Mouse (Mus musculus) hindbrain, postnatal 0 days (tissue): ENCODE results near the gene Phykpl. TPM values are rescaled to one million over a fixed set of nuclear protein-coding genes. Genes with fewer than 3 reads are reported as not detected.
A peak's percentile ranks its signal among the peaks of the same experiment; 100 is the strongest.
"Not testable (repeated sequence)": the region's sequence is repeated elsewhere in the genome, so short reads cannot be mapped to it uniquely, and the experiment has no call there.

ENCODE experiments used
- ATAC-seq: fragments of 200-750 bp; cut with Nextera tagmentation; 2 replicates; pipeline ENCODE4 v1.8.0; 2017; ENCODE audit warnings: mild to moderate bottlenecking, moderate TSS enrichment, moderate library complexity
- DNase-seq: peaks from one replicate; pipeline ENCODE4 v3.0.0-alpha.2; 2015; ENCODE audit warnings: low spot score
- H3K27ac ChIP-seq: fragments of 300-500 bp; sonication (generic); 2 replicates; pipeline ENCODE4 v1.5.1; 2014; ENCODE audit warnings: mild to moderate bottlenecking
- H3K27me3 ChIP-seq: fragments of 300-500 bp; sonication (generic); 2 replicates; pipeline ENCODE4 v1.6.1; 2014; ENCODE audit warnings: low read length, mixed read lengths; ENCODE audit not compliant: insufficient read depth
- H3K36me3 ChIP-seq: fragments of 300-500 bp; sonication (generic); 2 replicates; pipeline ENCODE4 v1.6.1; 2014; ENCODE audit warnings: low read length, mixed read lengths; ENCODE audit not compliant: insufficient read depth
- H3K4me1 ChIP-seq: fragments of 300-500 bp; sonication (generic); 2 replicates; pipeline ENCODE4 v1.6.1; 2014; ENCODE audit warnings: antibody characterized with exemption, low read length, mixed read lengths; ENCODE audit not compliant: insufficient read depth
- H3K4me2 ChIP-seq: fragments of 300-500 bp; sonication (generic); 2 replicates; pipeline ENCODE4 v1.6.1; 2014; ENCODE audit warnings: low read depth, mild to moderate bottlenecking, low read length, moderate library complexity, mixed read lengths
- H3K4me3 ChIP-seq: fragments of 300-500 bp; sonication (generic); 2 replicates; pipeline ENCODE4 v1.5.1; 2014; ENCODE audit warnings: low read length
- H3K9ac ChIP-seq: fragments of 300-500 bp; sonication (generic); replicated peaks from 2 replicates; pipeline ENCODE4 v1.6.1; 2014; ENCODE audit warnings: mild to moderate bottlenecking, low read length, moderate library complexity, mixed read lengths
- H3K9me3 ChIP-seq: fragments of 300-500 bp; sonication (generic); 2 replicates; pipeline ENCODE4 v1.6.1; 2016; ENCODE audit warnings: low read length, mixed read lengths
- CTCF ChIP-seq: IDR thresholded peaks from 2 replicates; pipeline ENCODE4 v1.5.1; 2016; ENCODE audit warnings: antibody characterized with exemption, control low read depth, low read depth
- WGBS: fragments of 180-500 bp; shearing (Covaris S2); extraction: QIAGEN DNeasy Blood & Tissue Kit; methylation state at CpG from one replicate; pipeline ENCODE4 v1.1.7; 2014; 5-methylcytosine and 5-hydroxymethylcytosine counted together
- polyA plus RNA-seq: library from polyadenylated mRNA; unstranded; fragments of >200 nt; fragmentation: Nextera tagmentation; extraction: Ambion mirVana; gene quantifications from 2 replicates; pipeline ENCODE4 v1.2.1, GENCODE M21; 2015
- total RNA-seq: library from RNA; depleted of rRNA; stranded (reverse); fragments of >200 nt; gene quantifications from 2 replicates; pipeline ENCODE4 v1.2.3, GENCODE M21; 2014

The Phykpl gene
- total and polyA plus RNA-seq, 2 experiments from 2014 or later, result 5.3 to 7.9 TPM

DNA sequence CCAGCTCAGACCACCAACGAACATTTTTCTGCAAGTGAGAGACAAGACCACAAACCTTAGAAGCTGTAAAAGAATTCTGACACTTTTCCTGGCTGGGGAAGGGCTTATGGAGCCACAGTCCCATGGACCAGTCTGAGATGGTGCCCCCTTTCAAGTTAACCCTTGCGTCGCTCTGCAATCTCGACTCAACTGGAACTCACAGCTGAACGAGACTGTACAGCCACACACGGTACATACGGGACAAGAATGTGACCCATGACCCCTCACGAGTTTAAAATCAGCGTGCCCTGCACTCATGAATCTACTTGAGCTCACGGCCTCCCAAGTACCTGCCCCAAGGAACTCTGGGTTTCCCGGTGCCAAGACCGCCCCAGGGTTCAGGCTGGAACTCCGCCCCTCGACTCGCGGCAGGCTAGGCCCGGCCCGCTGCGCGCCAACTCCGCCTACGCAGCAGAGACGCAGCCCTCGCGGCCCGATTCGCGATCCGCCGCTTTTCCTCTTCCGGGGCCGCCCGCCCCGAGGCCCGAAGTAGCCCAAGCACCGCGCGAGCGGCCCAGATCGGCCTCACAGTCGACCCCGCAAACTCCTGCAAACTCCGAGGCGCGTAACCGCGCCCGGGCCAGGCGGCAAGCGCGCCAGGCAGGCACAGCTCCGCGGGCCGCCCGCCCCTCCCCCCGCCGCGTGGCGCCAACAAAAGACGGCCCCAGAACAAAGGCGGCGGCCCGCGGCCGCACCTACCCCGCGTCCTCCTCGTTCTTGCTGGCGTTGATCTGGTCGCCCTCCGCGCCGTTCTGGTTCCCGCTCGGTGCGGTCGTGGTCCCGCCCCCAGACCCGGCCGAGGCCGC is 21.3 kb downstream of the Phykpl start:
- WGBS, result under 1% methylated on average over 71 of the region's 81 CpGs
- Histone ChIP-seq H3K27me3 (no peaks in the 10 kb centered on the region), H3K4me1 (no peaks in the 10 kb centered on the region), H3K4me3 (peak overlapping the region; percentile 99), H3K9me3 (no peaks in the 10 kb centered on the region), H3K27ac (peak overlapping the region; percentile 96), H3K9ac (peak overlapping the region; percentile 96), H3K4me2 (peak overlapping the region; percentile 82), H3K36me3 (peaks cover 37% of the 10 kb centered on the region)
- ATAC-seq (peak; percentile 47), DNase-seq (peak; percentile 87)
- TF ChIP-seq CTCF, result no peak

DNA sequence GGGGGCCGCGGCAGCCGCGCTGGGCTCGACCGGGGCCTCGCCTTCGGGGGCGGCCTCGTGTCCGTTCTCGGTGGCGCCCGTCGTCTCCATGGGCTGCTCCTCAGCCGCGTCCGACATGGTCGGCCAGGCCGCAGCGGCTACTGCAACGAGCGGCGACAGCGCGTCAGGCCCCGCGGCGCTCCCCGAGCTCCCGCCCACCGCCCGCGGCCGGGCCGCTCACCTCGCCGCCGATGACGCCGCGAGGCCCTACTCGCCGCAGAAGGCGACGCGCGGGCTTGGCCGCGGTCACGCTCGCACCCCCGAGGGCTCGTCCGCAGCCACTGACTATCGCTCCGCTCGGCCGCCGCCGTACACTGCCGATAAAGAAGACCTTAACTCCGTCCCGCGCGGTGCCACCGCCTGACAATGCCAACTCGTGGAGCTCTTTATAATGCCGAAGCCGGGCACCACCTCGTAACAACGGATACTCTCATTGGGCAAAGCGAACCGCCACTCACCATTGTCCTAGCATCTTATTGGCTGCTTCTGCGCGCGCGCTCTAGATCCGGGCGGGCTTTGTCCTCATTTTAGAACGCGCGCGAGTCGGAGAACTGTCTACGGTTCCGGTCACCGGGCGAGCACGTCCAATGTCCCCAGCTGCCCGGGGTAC is 22.0 kb downstream of the Phykpl start, which contains the start of gene Hnrnpab:
TSS of gene Hnrnpab (minus strand) at position 401 of the 649 bp plus-strand sequence.
- Histone ChIP-seq H3K9ac (peak within 1 kb of the TSS; percentile 96), H3K4me1 (no peaks in the 10 kb centered on the region), H3K36me3 (peaks cover 29% of the 10 kb centered on the region), H3K9me3 (no peaks in the 10 kb centered on the region), H3K27ac (peak within 1 kb of the TSS; percentile 96), H3K4me2 (peak within 1 kb of the TSS; percentile 82), H3K27me3 (no peaks in the 10 kb centered on the region), H3K4me3 (peak within 1 kb of the TSS; percentile 99)
- under 1% methylated on average over 82 of the region's 91 CpGs for WGBS
- ATAC-seq, result peak; percentile 97
- peak; percentile 99 for DNase-seq
- TF ChIP-seq CTCF, result no peak

DNA sequence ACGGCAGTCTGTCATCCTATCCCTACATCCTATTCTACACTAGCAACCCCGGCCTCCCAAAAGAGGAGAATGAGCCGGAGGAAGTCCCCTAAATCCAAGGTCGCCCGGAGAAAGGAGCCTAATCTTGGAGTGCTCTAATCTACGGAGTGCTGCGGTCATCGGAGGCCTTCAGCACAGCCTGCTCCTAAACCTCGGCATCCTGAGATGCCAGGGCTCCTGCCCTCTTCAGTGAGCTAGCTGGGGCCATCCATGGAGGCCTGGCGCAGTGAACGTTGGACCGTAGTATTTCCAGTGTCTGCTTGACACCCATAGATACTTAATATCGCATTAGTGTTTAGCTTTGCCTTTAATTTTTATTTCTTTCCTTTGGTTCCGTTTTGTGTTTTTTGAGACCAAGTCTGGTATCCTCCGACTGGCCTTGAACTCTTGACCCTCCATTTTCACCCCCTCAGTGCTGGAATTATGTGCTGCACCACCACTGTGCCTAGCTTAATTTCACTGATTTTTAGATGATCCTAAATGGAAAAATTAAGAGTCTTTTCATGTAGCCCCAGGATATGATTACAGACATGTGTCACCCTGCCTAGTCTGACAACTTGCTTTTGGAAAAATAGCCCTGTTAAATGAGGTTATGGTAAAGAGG is 22.7 kb downstream of the Phykpl start:
- Histone ChIP-seq H3K4me3 (peak overlapping the region; percentile 99), H3K27me3 (no peaks in the 10 kb centered on the region), H3K27ac (peak overlapping the region; percentile 96), H3K36me3 (peaks cover 23% of the 10 kb centered on the region), H3K9me3 (no peaks in the 10 kb centered on the region), H3K4me1 (no peaks in the 10 kb centered on the region), H3K4me2 (peak overlapping the region; percentile 82), H3K9ac (peak overlapping the region; percentile 96)
- ATAC-seq, result peak; percentile 62; the same call in 1 of the 2 replicates
- TF ChIP-seq CTCF, result no peak
- WGBS, result 6% methylated on average over 15 of the region's 15 CpGs
- no peak for DNase-seq

DNA sequence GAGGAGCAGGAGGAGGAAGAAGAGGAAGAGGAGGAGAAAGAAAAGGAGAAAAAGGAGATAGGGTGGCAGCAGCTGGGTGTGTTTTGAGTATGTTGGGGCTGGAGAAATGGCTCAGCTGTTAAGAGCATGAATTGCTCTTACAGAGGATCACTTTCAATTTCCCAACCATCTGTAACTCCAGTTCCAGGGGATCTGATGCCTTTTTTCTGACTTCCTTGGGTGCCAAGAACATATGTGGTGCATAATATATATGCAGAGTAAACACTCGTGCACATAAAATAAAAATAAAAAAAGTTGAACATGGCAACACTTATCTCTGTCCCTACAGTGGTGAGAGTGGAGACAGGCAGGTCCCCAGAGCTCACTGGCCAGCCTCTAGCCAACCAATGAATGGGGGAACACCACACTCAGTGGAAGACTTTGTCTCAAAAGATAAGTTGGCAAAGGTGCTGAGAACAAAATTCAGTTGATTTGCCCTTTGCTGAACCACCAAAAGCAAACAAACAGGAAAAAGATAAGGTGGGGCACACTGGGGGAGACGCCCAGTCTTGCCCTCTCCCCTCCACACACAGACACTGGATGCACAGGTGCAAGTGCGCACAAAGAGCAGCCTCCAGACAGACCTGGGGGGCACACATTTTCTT is 24.8 kb downstream of the Phykpl start:
- H3K4me1 ChIP-seq, result no peaks in the 10 kb centered on the region
- H3K27me3 ChIP-seq, result no peaks in the 10 kb centered on the region; the same call in 1 of the 2 replicates
- no peak for TF ChIP-seq CTCF
- no peak overlapping the region for H3K4me3 ChIP-seq
- no peak overlapping the region for H3K27ac ChIP-seq
- H3K9me3 ChIP-seq, result no peaks in the 10 kb centered on the region
- peaks cover 2% of the 10 kb centered on the region; the same call in 1 of the 2 replicates for H3K36me3 ChIP-seq
- 84% methylated on average over 3 of the region's 3 CpGs for WGBS
- ATAC-seq, result no peak
- no peak overlapping the region for H3K4me2 ChIP-seq
- H3K9ac ChIP-seq, result no peak overlapping the region
- DNase-seq, result no peak

DNA sequence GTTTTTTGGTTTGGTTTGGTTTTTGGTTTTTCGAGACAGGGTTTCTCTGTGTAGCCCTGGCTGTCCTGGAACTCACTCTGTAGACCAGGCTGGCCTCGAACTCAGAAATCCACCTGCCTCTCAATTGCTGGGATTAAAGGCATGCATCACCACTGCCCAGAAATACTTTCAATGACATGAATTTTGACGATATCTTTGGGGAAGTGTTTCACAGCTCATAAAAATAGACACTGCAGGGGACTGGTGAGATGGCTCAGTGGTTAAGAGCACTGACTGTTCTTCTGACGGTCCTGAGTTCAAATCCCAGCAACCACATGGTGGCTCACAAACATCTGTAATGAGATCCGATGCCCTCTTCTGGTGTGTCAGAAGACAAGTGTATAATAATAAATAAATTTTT is 25.4 kb downstream of the Phykpl start:
- 85% methylated on average over 5 of the region's 5 CpGs for WGBS

DNA sequence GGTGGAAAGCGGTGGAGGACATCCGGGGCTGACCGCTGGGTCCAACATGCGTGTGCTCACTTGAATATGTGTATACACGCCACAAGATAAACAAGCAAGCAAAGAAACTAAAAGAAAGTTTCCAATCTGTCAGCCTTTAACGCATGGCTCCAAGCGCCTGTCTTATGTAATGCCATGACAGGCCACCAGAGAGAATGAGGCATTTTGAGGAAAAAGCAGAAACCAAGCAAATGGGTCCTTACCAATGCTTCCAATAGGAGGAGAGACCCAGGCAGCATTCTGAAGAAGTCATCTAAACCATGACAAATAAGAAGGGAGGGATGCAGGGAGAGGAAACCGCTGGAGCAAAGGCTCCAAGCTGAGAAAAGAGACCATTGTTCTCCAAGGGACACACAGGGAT is 29.7 kb downstream of the Phykpl start:
- Histone ChIP-seq H3K27ac (no peak overlapping the region), H3K9ac (no peak overlapping the region), H3K9me3 (no peaks in the 10 kb centered on the region), H3K36me3 (no peaks in the 10 kb centered on the region), H3K4me1 (no peaks in the 10 kb centered on the region), H3K27me3 (no peaks in the 10 kb centered on the region; the same call in 1 of the 2 replicates), H3K4me3 (no peak overlapping the region), H3K4me2 (no peak overlapping the region)
- ATAC-seq, result no peak; the same call in 1 of the 2 replicates
- TF ChIP-seq CTCF, result no peak
- DNase-seq, result no peak
- WGBS, result 81% methylated on average over 8 of the region's 8 CpGs

More for the DNA sequence above, 25.4 kb downstream of the Phykpl start:
- not testable (repeated sequence) for H3K9ac ChIP-seq, H3K4me3 ChIP-seq, H3K9me3 ChIP-seq, H3K27ac ChIP-seq, ATAC-seq, H3K27me3 ChIP-seq, H3K4me1 ChIP-seq, DNase-seq, H3K4me2 ChIP-seq, H3K36me3 ChIP-seq
